8 mouse cellular contexts compared by ENCODE assay signal in genomic region chr1:127442880-127443877, GRCm38 (mm10).
DNase-seq lines count a peak whose midpoint lies in the region; ATAC-seq lines count a peak whose summit lies in the region.
"Had no signal": no experiment of that assay in that cellular context is flagged by ENCODE, and none has a peak within 500 bp of the region (broad histone marks: within the 10 kb centered on the region; RNA-seq: fewer than 3 reads in every experiment).

No protein-coding gene starts in this region.

- H3K27ac ChIP-seq in neural tube, embryonic 15.5 days (replicated peaks): no peak overlapping the region
- no peak overlapping the region for H3K27ac ChIP-seq in forebrain, embryonic 15.5 days (replicated peaks)
- H3K27ac ChIP-seq: left cerebral cortex, adult 2 months had no signal

- H3K9ac ChIP-seq in neural tube, embryonic 15.5 days (replicated peaks): no peak overlapping the region
- H3K9ac ChIP-seq in forebrain, embryonic 15.5 days (replicated peaks): no peak overlapping the region

- WGBS in neural tube, embryonic 15.5 days: 35% methylated on average over 14 of the region's 14 CpGs
- WGBS in forebrain, embryonic 15.5 days: 24% methylated on average over 14 of the region's 14 CpGs

- DNase-seq in neural tube, embryonic 10.5 days (ENCODE audit: extremely low spot score, low spot score): peak; percentile 39
- DNase-seq in mesoderm, embryonic 11.5 days (ENCODE audit: low read depth, low spot score): peak; percentile 66
- no peak for DNase-seq in cerebellum, adult 11 months
- DNase-seq in Muller cell, postnatal 12 days (ENCODE audit: inconsistent ontology term): no peak

- no peak overlapping the region for H3K4me3 ChIP-seq in neural tube, embryonic 15.5 days (replicated peaks)
- no peak overlapping the region for H3K4me3 ChIP-seq in forebrain, embryonic 15.5 days
- H3K4me3 ChIP-seq: left cerebral cortex, adult 2 months had no signal

- peaks cover 25% of the 10 kb centered on the region for H3K4me1 ChIP-seq in neural tube, embryonic 15.5 days
- H3K4me1 ChIP-seq in forebrain, embryonic 15.5 days: peaks cover 9% of the 10 kb centered on the region

- ATAC-seq in neural tube, embryonic 15.5 days (ENCODE audit: low FRiP score): no peak; the same call in 1 of the 2 replicates
- ATAC-seq in forebrain, embryonic 15.5 days (replicated peaks): peak; percentile 44; the same call in 1 of the 2 replicates
- no peak for ATAC-seq in monocyte, adult 5-6 weeks (replicated peaks; ENCODE audit: insufficient number of reproducible peaks, low FRiP score, low TSS enrichment, poor library complexity, severe bottlenecking)

- peaks cover 23% of the 10 kb centered on the region for H3K36me3 ChIP-seq in neural tube, embryonic 15.5 days
- H3K36me3 ChIP-seq in forebrain, embryonic 15.5 days: peaks cover 7% of the 10 kb centered on the region

- H3K27me3 ChIP-seq in neural tube, embryonic 15.5 days (replicated peaks): no peaks in the 10 kb centered on the region
- no peaks in the 10 kb centered on the region for H3K27me3 ChIP-seq in forebrain, embryonic 15.5 days

- no peaks in the 10 kb centered on the region for H3K9me3 ChIP-seq in neural tube, embryonic 15.5 days (replicated peaks)
- H3K9me3 ChIP-seq in forebrain, embryonic 15.5 days: no peaks in the 10 kb centered on the region

- no peak overlapping the region for H3K4me2 ChIP-seq in neural tube, embryonic 15.5 days
- H3K4me2 ChIP-seq in forebrain, embryonic 15.5 days (replicated peaks): no peak overlapping the region

Comparison
In these comparisons a context has a peak if more than half of its experiments do, and no peak if none do; other contexts are left out.
1. DNase-seq: peak in neural tube, embryonic 10.5 days (single experiment) and mesoderm, embryonic 11.5 days (single experiment); none in cerebellum, adult 11 months (single experiment) and Muller cell, postnatal 12 days (single experiment).